Mouse (Mus musculus) kidney, adult 2 months (tissue): ENCODE data around the gene Extl1. TPM values are rescaled to one million over a fixed set of nuclear protein-coding genes. Genes with fewer than 3 reads are reported as not detected.

ENCODE experiments used
- DNase-seq: peaks from one replicate; pipeline ENCODE4 v3.0.0; 2021
- H3K27ac ChIP-seq: fragments of 200-500 bp; 2 replicates; pipeline ENCODE4 v1.5.1; 2012; ENCODE audit warnings: low read depth, low read length, control low read depth, inconsistent platforms; ENCODE audit not compliant: insufficient read depth
- H3K27me3 ChIP-seq: fragments of 200-500 bp; replicated peaks from 2 replicates; pipeline ENCODE4 v1.6.1; 2012; ENCODE audit warnings: mild to moderate bottlenecking, moderate library complexity, low read length, inconsistent platforms; ENCODE audit not compliant: control insufficient read depth, insufficient read depth
- H3K36me3 ChIP-seq: fragments of 200-500 bp; 2 replicates; pipeline ENCODE4 v1.6.1; 2012; ENCODE audit warnings: mild to moderate bottlenecking, moderate library complexity, low read length, inconsistent platforms; ENCODE audit not compliant: control insufficient read depth, insufficient read depth
- H3K4me1 ChIP-seq: fragments of 200-500 bp; 2 replicates; pipeline ENCODE4 v1.6.1; 2011; ENCODE audit warnings: low read length; ENCODE audit not compliant: control insufficient read depth, insufficient read depth
- H3K4me3 ChIP-seq: fragments of 200-500 bp; 2 replicates; pipeline ENCODE4 v1.5.1; 2011; ENCODE audit warnings: mild to moderate bottlenecking, low read depth, low read length, control low read depth; ENCODE audit not compliant: insufficient read depth
- CTCF ChIP-seq: fragments of 200-500 bp; conservative IDR thresholded peaks from 2 replicates; pipeline ENCODE4 v1.5.1; 2011; ENCODE audit warnings: low read depth, mild to moderate bottlenecking, control low read depth, low read length, moderate library complexity, mixed read lengths; ENCODE audit not compliant: insufficient read depth, insufficient read length
- POLR2A ChIP-seq: fragments of 200-500 bp; IDR thresholded peaks from one replicate; pipeline ENCODE4 v1.6.1; 2011; ENCODE audit warnings: low read depth, low read length, control low read depth
- WGBS: fragments of 180-500 bp; shearing (Covaris S2); methylation state at CpG from one replicate; pipeline ENCODE4 v1.1.7; 2018; 5-methylcytosine and 5-hydroxymethylcytosine counted together
- polyA plus RNA-seq: library from polyadenylated mRNA; depleted of rRNA; stranded (reverse); fragments of >200 nt; gene quantifications from 2 replicates; pipeline ENCODE4 v1.2.3, GENCODE M21; 2012

Gene Extl1
- polyA plus RNA-seq, 1 experiment: 1.3 TPM

DNA sequence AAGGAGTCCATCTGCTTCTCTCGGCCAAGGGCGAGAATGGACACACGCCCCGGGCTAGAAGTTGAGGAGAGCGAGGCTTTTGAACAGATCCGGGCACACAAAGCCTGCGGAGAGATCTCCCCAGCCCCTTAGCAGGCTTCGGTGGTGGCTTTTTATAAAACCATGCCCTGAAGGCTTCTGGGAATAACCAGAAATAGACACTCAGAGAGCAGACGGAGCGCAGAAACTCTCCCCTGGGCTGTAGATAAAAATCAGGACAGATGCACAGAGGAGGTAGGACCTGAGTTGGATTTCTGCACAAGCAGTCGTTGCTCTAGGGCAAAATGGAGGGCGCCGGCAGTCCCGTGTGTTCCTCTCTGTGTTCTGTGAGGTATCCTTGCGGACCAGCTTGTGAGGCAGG, 33.0 kb upstream of the Extl1 start:
- no peak overlapping the region for H3K27ac ChIP-seq
- H3K4me3 ChIP-seq: no peak overlapping the region

DNA sequence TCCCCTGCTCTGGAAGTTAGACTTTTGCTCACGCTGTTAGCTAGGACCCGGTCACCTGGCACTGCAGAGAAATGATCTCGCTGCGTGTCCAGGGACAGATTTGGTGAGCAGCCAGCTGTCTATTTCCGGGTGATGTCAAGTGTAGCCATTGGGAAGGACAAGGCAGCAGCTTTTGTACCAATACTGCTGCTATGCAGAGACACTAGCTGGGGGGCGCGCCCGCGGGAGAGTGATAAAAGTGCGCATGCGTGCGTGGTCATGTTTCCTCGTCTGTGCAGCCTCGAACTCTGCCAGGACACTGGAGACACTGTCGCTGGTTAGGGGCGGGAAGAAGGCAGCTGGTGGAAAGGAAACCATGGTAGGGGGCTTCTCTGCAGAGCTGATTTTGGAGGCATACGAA, 32.5 kb upstream of the Extl1 start:
- TF ChIP-seq CTCF (no peak), POLR2A (no peak)
- H3K4me3 ChIP-seq: no peak overlapping the region
- H3K4me1 ChIP-seq: no peaks in the 10 kb centered on the region
- H3K36me3 ChIP-seq: peaks cover 2% of the 10 kb centered on the region
- H3K27me3 ChIP-seq: no peaks in the 10 kb centered on the region
- H3K27ac ChIP-seq: no peak overlapping the region
- WGBS: 79% methylated on average over 17 of the region's 17 CpGs
- no peak for DNase-seq

More for the DNA sequence above, 33.0 kb upstream of the Extl1 start:
- H3K27me3 ChIP-seq: no peaks in the 10 kb centered on the region
- peaks cover 2% of the 10 kb centered on the region for H3K36me3 ChIP-seq
- no peaks in the 10 kb centered on the region for H3K4me1 ChIP-seq
- TF ChIP-seq CTCF (no peak), POLR2A (no peak)
- WGBS: 85% methylated on average over 15 of the region's 15 CpGs
- no peak for DNase-seq

DNA sequence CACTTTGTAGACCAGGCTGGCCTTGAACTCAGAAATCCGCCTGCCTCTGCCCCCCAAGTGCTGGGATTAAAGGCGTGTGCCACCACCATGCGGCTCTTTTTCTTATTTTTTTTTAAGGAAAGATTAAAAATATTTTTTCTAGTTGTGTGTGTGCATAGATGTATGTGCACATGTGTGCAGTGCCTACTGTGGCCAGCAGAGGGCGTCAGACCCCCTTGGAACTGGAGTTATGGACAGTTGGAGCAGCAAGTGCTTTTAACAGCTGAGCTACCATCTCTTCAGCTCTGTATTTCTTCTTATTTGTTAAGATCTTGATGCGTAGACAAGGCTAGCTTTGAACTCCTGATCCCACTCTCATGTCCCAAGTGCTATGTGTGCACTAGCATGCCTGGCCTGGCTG, 25.6 kb upstream of the Extl1 start:
- no peaks in the 10 kb centered on the region for H3K27me3 ChIP-seq

DNA sequence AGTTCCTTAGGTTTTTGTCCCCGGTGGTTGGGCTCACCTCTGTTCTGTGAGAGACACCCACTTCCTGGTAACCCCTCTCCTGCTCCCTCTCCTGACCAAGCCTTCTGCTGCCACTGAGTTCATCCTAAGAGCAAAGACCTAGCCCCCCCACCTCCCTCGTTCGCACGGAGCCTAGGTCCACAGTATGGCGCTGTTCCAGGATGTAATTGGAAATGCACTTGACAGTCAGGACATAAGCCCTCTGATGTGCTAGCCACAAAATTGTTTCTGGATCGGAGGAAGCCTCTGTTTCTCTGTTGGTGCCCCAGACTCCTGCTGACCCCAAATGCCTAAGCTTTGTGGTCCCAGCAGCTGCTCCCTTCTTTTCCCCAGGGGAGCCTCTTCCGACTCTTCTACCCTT, 20.1 kb upstream of the Extl1 start:
- H3K4me1 ChIP-seq: peaks cover 7% of the 10 kb centered on the region; the same call in 1 of the 2 replicates
- TF ChIP-seq CTCF (no peak), POLR2A (no peak)
- no peaks in the 10 kb centered on the region for H3K27me3 ChIP-seq
- no peaks in the 10 kb centered on the region for H3K36me3 ChIP-seq
- WGBS: 70% methylated on average over 7 of the region's 7 CpGs
- no peak for DNase-seq
- H3K4me3 ChIP-seq: no peak overlapping the region
- H3K27ac ChIP-seq: no peak overlapping the region

More for the DNA sequence above, 25.6 kb upstream of the Extl1 start:
- DNase-seq: no peak
- Histone ChIP-seq H3K4me3 (no peak overlapping the region), H3K36me3 (peaks cover 2% of the 10 kb centered on the region; the same call in 1 of the 2 replicates), H3K4me1 (no peaks in the 10 kb centered on the region), H3K27ac (no peak overlapping the region)
- TF ChIP-seq POLR2A: no peak
- TF ChIP-seq CTCF: peak; percentile 57
- WGBS: 79% methylated on average over 5 of the region's 5 CpGs

DNA sequence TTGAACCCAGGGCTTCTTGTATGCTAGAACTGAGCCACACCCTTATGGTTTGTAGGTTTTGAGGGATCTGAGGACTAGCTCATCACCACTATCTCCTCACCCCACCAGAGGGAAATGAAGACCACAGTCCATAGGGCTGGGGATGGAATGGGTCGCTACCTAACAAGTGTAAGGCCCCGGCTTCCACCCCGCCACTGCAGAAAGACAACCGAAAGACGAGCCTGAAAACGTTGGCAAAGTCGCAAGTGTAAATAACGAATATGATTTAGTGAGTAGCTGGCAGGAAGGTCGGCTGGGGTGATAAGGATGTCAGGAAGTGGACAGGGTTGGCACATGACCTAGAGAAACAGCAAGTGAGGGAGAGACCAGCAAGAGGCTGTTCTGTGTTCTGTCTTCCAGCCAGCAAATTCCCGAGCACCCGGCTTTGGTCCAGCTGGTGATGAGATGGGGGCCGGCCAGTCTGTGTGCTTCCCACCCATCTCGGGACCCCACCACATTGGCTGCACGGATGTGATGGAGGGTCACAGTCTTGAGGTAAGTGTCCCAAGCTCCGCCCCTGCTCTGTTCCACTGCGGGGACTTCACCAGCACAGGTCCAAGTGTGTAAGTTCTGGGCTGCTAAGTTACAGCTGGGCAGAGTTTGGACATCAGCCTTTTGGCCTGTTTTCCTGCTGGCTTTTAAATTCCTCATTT, 19.1 kb upstream of the Extl1 start:
- H3K36me3 ChIP-seq: no peaks in the 10 kb centered on the region
- peaks cover 12% of the 10 kb centered on the region for H3K4me1 ChIP-seq
- WGBS: 52% methylated on average over 16 of the region's 16 CpGs
- DNase-seq: peak; percentile 62
- no peak overlapping the region for H3K4me3 ChIP-seq
- H3K27ac ChIP-seq: no peak overlapping the region
- TF ChIP-seq POLR2A (no peak), CTCF (no peak)
- H3K27me3 ChIP-seq: no peaks in the 10 kb centered on the region

DNA sequence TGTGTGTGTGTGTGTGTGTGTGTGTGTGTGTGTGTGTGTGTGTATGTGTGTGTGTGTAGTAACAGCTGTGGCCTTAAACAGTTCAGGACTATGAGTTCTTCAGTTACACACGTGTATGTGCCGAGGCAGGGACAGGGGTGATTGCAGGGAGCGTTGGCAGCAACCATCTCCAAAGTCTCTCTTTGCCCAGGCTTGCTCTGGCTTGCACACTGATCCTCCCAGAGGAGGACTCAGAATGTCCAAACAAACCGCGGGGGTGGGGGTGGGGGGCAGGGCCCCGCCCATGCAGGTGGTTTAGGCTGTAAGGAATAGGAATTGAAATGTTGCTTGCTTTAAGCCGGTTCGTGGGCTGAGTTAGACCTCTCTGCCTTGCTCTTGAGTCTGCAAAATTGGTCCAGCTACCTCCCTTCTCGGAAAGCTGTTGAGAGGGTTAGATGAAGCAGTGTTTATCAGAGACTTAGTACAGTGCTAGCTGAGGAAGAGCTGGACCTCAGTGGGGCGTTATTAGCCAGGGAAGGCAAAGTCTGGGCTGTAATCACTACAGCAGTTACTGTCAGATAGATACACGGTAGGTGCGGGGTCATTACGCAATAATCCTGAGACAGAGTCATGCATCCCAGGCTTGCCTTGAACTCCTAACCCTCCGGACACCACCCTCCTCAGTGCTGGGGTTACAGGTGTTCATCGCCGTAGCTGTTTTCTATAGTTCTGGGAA, 18.4 kb upstream of the Extl1 start:
- no peak for DNase-seq
- 63% methylated on average over 16 of the region's 16 CpGs for WGBS
- H3K4me3 ChIP-seq: no peak overlapping the region
- peaks cover 14% of the 10 kb centered on the region for H3K4me1 ChIP-seq
- H3K27ac ChIP-seq: no peak overlapping the region
- no peaks in the 10 kb centered on the region for H3K36me3 ChIP-seq
- H3K27me3 ChIP-seq: no peaks in the 10 kb centered on the region
- TF ChIP-seq POLR2A (no peak), CTCF (no peak)

DNA sequence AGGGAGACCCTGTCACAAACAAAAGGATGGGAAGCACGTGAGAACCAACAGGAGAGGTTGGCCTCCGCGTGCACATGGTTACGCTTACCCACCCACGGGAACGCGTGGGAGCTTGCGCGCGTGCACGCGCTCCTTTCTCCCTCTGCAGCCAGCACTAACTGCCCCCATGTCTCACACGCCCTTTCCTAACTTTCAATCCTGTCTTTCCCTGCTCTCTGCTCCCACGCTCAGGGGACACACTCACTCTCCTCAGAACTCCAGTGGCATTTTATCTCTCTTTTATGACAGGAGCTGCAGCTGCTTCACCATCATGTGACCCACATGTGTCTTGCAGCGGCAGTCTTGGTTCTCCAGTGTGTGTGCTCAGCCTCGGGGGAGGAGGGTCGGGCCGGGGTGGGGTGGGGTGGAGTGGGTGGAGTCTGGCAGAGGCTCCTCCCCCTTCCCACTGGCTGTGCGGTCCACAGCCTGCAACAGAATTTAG, 17.6 kb upstream of the Extl1 start:
- DNase-seq: peak; percentile 54
- Histone ChIP-seq H3K4me3 (peak overlapping the region; percentile 1; the same call in 1 of the 2 replicates), H3K27ac (no peak overlapping the region), H3K4me1 (peaks cover 14% of the 10 kb centered on the region), H3K36me3 (no peaks in the 10 kb centered on the region), H3K27me3 (no peaks in the 10 kb centered on the region)
- TF ChIP-seq CTCF: no peak
- 9% methylated on average over 19 of the region's 19 CpGs for WGBS
